Mouse (Mus musculus) limb, embryonic 10.5 days (tissue): ENCODE measurements around the gene Rab37. TPM values are rescaled to one million over a fixed set of nuclear protein-coding genes. Genes with fewer than 3 reads are reported as not detected.

ENCODE experiments used
- DNase-seq: peaks from one replicate; pipeline ENCODE4 v3.0.0-alpha.2; 2017; ENCODE audit warnings: low spot score
- H3K27ac ChIP-seq: fragments of 300-500 bp; sonication (generic); 2 replicates; pipeline ENCODE4 v1.5.1; 2016; ENCODE audit warnings: mild to moderate bottlenecking
- H3K27me3 ChIP-seq: fragments of 300-500 bp; sonication (generic); 2 replicates; pipeline ENCODE4 v1.6.1; 2016; ENCODE audit warnings: low read depth, mild to moderate bottlenecking; ENCODE audit not compliant: poor library complexity, severe bottlenecking
- H3K36me3 ChIP-seq: fragments of 300-500 bp; sonication (generic); 2 replicates; pipeline ENCODE4 v1.6.1; 2016; ENCODE audit warnings: mild to moderate bottlenecking, moderate library complexity
- H3K4me1 ChIP-seq: fragments of 300-500 bp; sonication (generic); 2 replicates; pipeline ENCODE4 v1.6.1; 2016
- H3K4me3 ChIP-seq: fragments of 300-500 bp; sonication (generic); 2 replicates; pipeline ENCODE4 v1.5.1; 2016; ENCODE audit warnings: mild to moderate bottlenecking, moderate library complexity
- H3K9me3 ChIP-seq: fragments of 300-500 bp; sonication (generic); replicated peaks from 2 replicates; pipeline ENCODE4 v1.6.1; 2016; ENCODE audit warnings: mild to moderate bottlenecking
- WGBS: fragments of 180-500 bp; shearing (Covaris S2); methylation state at CpG from one replicate; pipeline ENCODE4 v1.1.7; 2016; 5-methylcytosine and 5-hydroxymethylcytosine counted together
- polyA plus RNA-seq: library from polyadenylated mRNA; unstranded; fragments of >200 nt; fragmentation: Nextera tagmentation; extraction: Ambion mirVana; gene quantifications from 2 replicates; pipeline ENCODE4 v1.2.1, GENCODE M21; 2016

Gene Rab37
- polyA plus RNA-seq, 1 experiment from 2014 or later = 1.8 TPM

- DNase-seq = no peak
- no peak overlapping the region for H3K27ac ChIP-seq
- H3K27me3 ChIP-seq = no peaks in the 10 kb centered on the region
- H3K9me3 ChIP-seq = no peaks in the 10 kb centered on the region
- 95% methylated on average over 4 of the region's 5 CpGs for WGBS
- H3K36me3 ChIP-seq = no peaks in the 10 kb centered on the region
- peaks cover 13% of the 10 kb centered on the region for H3K4me1 ChIP-seq
- no peak overlapping the region for H3K4me3 ChIP-seq
These were observed 19.0 kb downstream of the Rab37 start for GRCm38 (mm10) chr11:115110271-115110670.

GRCm38 (mm10) chr11:115112196-115112595, 21.0 kb downstream of the Rab37 start:
- H3K27me3 ChIP-seq = no peaks in the 10 kb centered on the region
- no peaks in the 10 kb centered on the region for H3K9me3 ChIP-seq
- H3K36me3 ChIP-seq = no peaks in the 10 kb centered on the region
- 52% methylated on average over 3 of the region's 3 CpGs for WGBS
- DNase-seq = no peak
- H3K4me3 ChIP-seq = no peak overlapping the region
- no peak overlapping the region for H3K27ac ChIP-seq
- peaks cover 10% of the 10 kb centered on the region; the same call in 1 of the 2 replicates for H3K4me1 ChIP-seq

GRCm38 (mm10) chr11:115119409-115119808, 28.2 kb downstream of the Rab37 start:
- no peaks in the 10 kb centered on the region for H3K36me3 ChIP-seq
- no peaks in the 10 kb centered on the region for H3K27me3 ChIP-seq
- H3K9me3 ChIP-seq = no peaks in the 10 kb centered on the region
- H3K4me1 ChIP-seq = no peaks in the 10 kb centered on the region
- WGBS = 69% methylated on average over 9 of the region's 9 CpGs
- H3K4me3 ChIP-seq = no peak overlapping the region
- H3K27ac ChIP-seq = no peak overlapping the region
- DNase-seq = no peak

- no peak overlapping the region for H3K4me3 ChIP-seq
- H3K27ac ChIP-seq = no peak overlapping the region
- H3K27me3 ChIP-seq = no peaks in the 10 kb centered on the region
- no peaks in the 10 kb centered on the region for H3K9me3 ChIP-seq
- WGBS = 84% methylated on average over 4 of the region's 4 CpGs
- H3K4me1 ChIP-seq = no peaks in the 10 kb centered on the region
- no peak for DNase-seq
- H3K36me3 ChIP-seq = no peaks in the 10 kb centered on the region
These were observed 37.3 kb downstream of the Rab37 start for GRCm38 (mm10) chr11:115128483-115128882.

- Histone ChIP-seq H3K27me3 (no peaks in the 10 kb centered on the region), H3K4me1 (no peaks in the 10 kb centered on the region), H3K9me3 (no peaks in the 10 kb centered on the region), H3K4me3 (no peak overlapping the region), H3K36me3 (no peaks in the 10 kb centered on the region), H3K27ac (no peak overlapping the region)
- 90% methylated on average over 13 of the region's 13 CpGs for WGBS
- no peak for DNase-seq
These were observed 38.4 kb downstream of the Rab37 start for GRCm38 (mm10) chr11:115129508-115130126.

GRCm38 (mm10) chr11:115131768-115132381, 40.6 kb downstream of the Rab37 start:
- no peak overlapping the region for H3K4me3 ChIP-seq
- WGBS = 87% methylated on average over 8 of the region's 8 CpGs
- no peak for DNase-seq

GRCm38 (mm10) chr11:115133800-115134199, 42.6 kb downstream of the Rab37 start, which contains the start of gene Cd300lf:
Gene Cd300lf (minus strand): TSS chr11:115133992.
- Histone ChIP-seq H3K27me3 (no peaks in the 10 kb centered on the region), H3K36me3 (no peaks in the 10 kb centered on the region), H3K9me3 (no peaks in the 10 kb centered on the region), H3K4me3 (no peak within 1 kb of the TSS), H3K27ac (no peak within 1 kb of the TSS), H3K4me1 (no peaks in the 10 kb centered on the region)
- DNase-seq = no peak
- WGBS = 80% methylated on average over 8 of the region's 8 CpGs

More at GRCm38 (mm10) chr11:115131768-115132381, 40.6 kb downstream of the Rab37 start:
- Histone ChIP-seq H3K36me3 (no peaks in the 10 kb centered on the region), H3K4me1 (no peaks in the 10 kb centered on the region), H3K27me3 (no peaks in the 10 kb centered on the region), H3K9me3 (no peaks in the 10 kb centered on the region), H3K27ac (no peak overlapping the region)

- H3K9me3 ChIP-seq = no peaks in the 10 kb centered on the region
- no peak overlapping the region for H3K4me3 ChIP-seq
- 88% methylated on average over 5 of the region's 5 CpGs for WGBS
- DNase-seq = no peak
- no peaks in the 10 kb centered on the region for H3K36me3 ChIP-seq
- no peaks in the 10 kb centered on the region for H3K27me3 ChIP-seq
- H3K4me1 ChIP-seq = no peaks in the 10 kb centered on the region
- no peak overlapping the region for H3K27ac ChIP-seq
These were observed 47.5 kb downstream of the Rab37 start for GRCm38 (mm10) chr11:115138597-115139262.

- 89% methylated on average over 2 of the region's 2 CpGs for WGBS
- Histone ChIP-seq H3K36me3 (no peaks in the 10 kb centered on the region), H3K27ac (no peak overlapping the region), H3K27me3 (no peaks in the 10 kb centered on the region), H3K4me1 (0 out of 2 replicates have a peak, but pooled peaks cover 1% of the 10 kb centered on the region), H3K4me3 (no peak overlapping the region), H3K9me3 (no peaks in the 10 kb centered on the region)
- DNase-seq = no peak
These were observed 50.7 kb downstream of the Rab37 start for GRCm38 (mm10) chr11:115141970-115142369.

- H3K4me1 ChIP-seq = peaks cover 27% of the 10 kb centered on the region
- H3K27me3 ChIP-seq = peaks cover 4% of the 10 kb centered on the region
- H3K36me3 ChIP-seq = no peaks in the 10 kb centered on the region
- H3K4me3 ChIP-seq = no peak overlapping the region
- 94% methylated on average over 4 of the region's 4 CpGs for WGBS
- H3K27ac ChIP-seq = no peak overlapping the region
- H3K9me3 ChIP-seq = no peaks in the 10 kb centered on the region
- no peak for DNase-seq
These were observed 56.6 kb downstream of the Rab37 start for GRCm38 (mm10) chr11:115147813-115148212.

- H3K27ac ChIP-seq = no peak overlapping the region
These were observed 59.6 kb downstream of the Rab37 start for GRCm38 (mm10) chr11:115150741-115151254.

GRCm38 (mm10) chr11:115151755-115152429, 60.7 kb downstream of the Rab37 start:
- DNase-seq = peak; percentile 89
- no peaks in the 10 kb centered on the region for H3K36me3 ChIP-seq
- WGBS = 12% methylated on average over 15 of the region's 15 CpGs
- H3K27me3 ChIP-seq = peaks cover 45% of the 10 kb centered on the region
- no peaks in the 10 kb centered on the region for H3K9me3 ChIP-seq
- H3K27ac ChIP-seq = peak overlapping the region; percentile 22; the same call in 1 of the 2 replicates
- peaks cover 58% of the 10 kb centered on the region for H3K4me1 ChIP-seq
- peak overlapping the region; percentile 52 for H3K4me3 ChIP-seq

More at GRCm38 (mm10) chr11:115150741-115151254, 59.6 kb downstream of the Rab37 start:
- H3K4me3 ChIP-seq = no peak overlapping the region
- no peaks in the 10 kb centered on the region for H3K36me3 ChIP-seq
- peaks cover 56% of the 10 kb centered on the region for H3K4me1 ChIP-seq
- H3K27me3 ChIP-seq = peaks cover 34% of the 10 kb centered on the region
- no peak for DNase-seq
- 56% methylated on average over 6 of the region's 6 CpGs for WGBS
- H3K9me3 ChIP-seq = no peaks in the 10 kb centered on the region
